Mouse (Mus musculus): ENCODE data around the gene Nacc1.
"Not testable (repeated sequence)": the region's sequence is repeated elsewhere in the genome, so short reads cannot be mapped to it uniquely, and the experiment has no call there.

The Nacc1 gene

DNA sequence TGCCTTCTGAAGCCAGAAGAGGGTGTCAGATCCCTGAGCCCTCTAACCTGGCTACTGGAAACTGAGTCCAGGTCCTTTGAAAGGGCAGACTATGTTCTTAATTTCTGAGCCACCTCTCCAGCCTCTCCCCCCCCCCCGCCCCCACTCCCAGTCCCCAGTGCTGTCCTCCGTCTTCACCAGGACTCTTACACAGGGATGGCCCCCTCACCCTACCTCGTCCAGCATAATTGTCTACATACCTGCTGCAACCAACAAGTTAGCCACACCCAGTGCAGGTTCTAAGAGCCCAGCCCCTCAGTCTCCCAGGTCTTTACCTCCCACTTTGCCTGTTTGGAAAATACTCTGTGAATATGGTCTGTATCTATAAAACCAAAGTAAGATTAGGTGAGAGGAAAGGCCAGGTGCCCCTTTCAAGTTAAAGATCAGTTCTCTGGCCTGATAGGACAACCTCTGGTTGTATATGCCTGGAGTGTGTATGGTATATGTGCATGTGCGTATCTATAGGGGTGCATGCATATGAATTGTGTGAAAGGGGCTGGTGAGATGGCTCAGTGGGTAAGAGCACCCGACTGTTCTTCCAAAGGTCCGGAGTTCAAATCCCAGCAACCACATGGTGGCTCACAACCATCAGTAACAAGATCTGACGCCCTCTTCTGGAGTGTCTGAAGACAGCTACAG, 46.9 kb downstream of the Nacc1 start:
- DNase-seq (ENCODE audit: low read depth, low spot score) = peak; percentile 25

DNA sequence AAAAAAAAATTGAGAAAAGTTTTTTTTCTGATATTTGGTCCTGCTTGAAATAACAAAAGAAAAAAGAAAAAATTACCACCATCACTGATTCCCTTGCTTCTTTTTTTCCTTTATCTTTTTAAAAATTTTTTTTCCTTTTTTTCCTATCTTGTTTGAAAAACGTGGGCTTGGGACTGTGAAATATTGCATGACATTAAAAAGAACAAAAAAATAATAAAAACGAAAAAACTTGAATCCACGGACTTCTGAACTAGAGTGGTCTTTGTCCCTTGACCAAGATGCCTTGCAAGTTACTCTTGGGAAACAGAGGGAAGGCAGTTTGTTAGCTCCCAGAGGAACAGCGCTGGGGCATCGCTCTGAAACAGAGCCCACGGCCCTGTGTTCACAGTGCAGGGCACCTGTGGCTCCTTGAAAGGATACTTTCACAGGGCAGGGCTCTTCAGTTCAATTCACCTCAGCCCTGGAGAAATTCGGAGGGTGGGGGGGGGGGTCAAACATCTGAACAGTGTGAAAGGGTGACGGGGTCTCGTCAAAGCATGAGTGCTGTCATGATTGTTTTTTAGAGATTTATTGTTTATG, 47.6 kb downstream of the Nacc1 start:
- peak; percentile 20 for DNase-seq (ENCODE audit: low read depth, low spot score)

- DNase-seq (ENCODE audit: low read depth, low spot score) = peak; percentile 98
These were observed 48.3 kb downstream of the Nacc1 start for GRCm38 (mm10) chr8:84639162-84640009.

GRCm38 (mm10) chr8:84638555-84639161, 49.0 kb downstream of the Nacc1 start:
- DNase-seq (ENCODE audit: low read depth, low spot score) = peak; percentile 45

- DNase-seq (ENCODE audit: low read depth, low spot score) = peak; percentile 43
These were observed 49.6 kb downstream of the Nacc1 start for GRCm38 (mm10) chr8:84637946-84638554.

GRCm38 (mm10) chr8:84636051-84636691, 51.5 kb downstream of the Nacc1 start:
- no peak for DNase-seq (ENCODE audit: low read depth, low spot score)

GRCm38 (mm10) chr8:84635397-84636050, 52.1 kb downstream of the Nacc1 start:
- DNase-seq (ENCODE audit: low read depth, low spot score) = no peak

- no peak for DNase-seq (ENCODE audit: low read depth, low spot score)
These were observed 52.8 kb downstream of the Nacc1 start for GRCm38 (mm10) chr8:84634849-84635304.

DNA sequence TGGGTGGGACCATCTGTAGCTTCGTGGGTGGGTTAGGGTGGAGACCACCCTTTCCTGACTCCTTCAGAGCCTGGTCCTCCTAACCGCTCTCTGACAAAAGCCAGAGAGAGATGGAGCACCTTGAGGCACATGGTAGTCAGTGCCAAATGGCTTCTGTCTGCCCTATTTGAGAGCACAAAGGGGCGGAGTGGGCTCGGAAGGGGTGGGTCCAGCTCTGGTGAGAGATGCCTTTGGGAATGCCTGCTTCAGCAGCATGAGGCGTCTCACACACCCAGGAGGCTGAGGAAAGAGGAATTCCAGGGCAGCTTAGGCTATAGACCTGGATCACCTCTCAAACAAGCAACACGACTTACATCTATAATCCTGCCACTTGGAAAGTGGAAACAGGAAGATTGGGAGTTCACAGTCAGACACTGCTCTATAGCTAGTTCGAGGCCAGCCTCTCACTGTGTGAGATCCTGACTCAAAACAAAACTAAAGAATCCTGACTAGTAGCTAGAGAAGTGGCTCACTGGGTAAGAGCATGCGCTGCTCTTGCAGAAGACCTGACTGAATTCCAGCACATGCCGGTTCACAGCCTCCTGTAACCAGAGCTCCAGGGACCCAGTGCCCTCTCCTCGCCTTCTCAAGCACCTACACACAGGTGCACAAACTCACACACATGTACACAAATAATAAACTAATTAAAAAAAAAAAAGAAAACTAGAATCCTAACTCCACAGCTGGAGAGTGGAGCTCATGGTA, 53.6 kb downstream of the Nacc1 start:
- DNase-seq (ENCODE audit: low read depth, low spot score) = no peak

DNA sequence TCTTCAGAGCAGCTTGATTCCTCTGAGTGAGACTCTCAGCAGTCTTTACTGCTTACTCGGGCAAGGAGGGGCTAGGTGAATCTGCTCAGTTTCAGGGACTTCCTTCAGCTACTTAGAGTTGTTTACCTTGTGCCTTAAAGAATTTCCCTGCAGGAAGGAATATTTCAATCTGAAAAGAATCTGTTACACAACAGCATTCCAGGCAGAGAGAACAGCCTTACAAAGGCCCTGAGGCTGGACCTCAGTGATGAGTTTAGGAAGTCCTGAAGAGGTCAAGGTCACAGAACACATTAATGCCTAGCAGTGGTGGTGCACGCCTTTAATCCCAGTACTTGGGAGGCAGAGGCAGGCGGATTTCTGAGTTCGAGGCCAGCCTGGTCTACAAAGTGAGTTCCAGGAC, 55.8 kb downstream of the Nacc1 start:
- no peak for DNase-seq (ENCODE audit: low read depth, low spot score)

DNA sequence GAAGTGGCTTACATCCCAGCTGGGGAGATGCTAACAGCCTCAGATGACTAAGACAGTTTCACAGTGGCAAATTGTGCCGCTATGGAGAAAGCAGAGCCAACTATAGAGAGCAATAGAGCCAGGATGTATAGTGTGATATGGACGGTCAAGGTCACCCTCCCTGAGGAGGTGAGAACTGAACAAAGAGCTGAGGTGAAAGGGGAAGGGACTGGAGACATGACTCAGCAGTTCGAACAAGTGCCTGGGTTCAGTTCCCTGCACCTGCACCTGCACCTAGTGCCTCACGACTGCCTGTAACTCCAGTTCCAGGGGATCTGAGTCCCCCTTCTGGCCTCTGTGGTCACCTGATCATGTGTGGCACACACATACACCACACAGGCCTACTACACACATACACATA, 57.5 kb downstream of the Nacc1 start:
- no peak for DNase-seq (ENCODE audit: low read depth, low spot score)

DNA sequence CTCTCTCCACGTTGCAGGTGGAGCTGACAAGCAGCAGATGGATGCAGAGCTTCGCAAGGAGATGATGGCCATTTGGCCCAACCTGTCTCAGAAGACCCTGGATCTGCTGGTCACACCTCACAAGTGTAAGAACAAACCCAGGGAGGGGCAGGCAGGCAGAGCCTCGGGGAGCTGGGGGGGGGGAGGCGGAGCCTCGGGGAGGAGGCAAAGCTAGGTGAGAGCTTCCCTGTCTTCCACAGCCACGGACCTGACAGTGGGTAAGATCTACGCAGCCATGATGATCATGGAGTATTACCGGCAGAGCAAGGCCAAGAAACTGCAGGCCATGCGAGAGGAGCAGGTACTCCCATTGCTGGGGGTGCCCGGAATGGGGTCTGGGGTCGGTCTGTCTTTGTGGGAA, 58.1 kb downstream of the Nacc1 start:
- DNase-seq (ENCODE audit: low read depth, low spot score) = no peak

- not testable (repeated sequence) for DNase-seq (ENCODE audit: low read depth, low spot score)
These were observed 64.2 kb downstream of the Nacc1 start for GRCm38 (mm10) chr8:84623425-84623824.

DNA sequence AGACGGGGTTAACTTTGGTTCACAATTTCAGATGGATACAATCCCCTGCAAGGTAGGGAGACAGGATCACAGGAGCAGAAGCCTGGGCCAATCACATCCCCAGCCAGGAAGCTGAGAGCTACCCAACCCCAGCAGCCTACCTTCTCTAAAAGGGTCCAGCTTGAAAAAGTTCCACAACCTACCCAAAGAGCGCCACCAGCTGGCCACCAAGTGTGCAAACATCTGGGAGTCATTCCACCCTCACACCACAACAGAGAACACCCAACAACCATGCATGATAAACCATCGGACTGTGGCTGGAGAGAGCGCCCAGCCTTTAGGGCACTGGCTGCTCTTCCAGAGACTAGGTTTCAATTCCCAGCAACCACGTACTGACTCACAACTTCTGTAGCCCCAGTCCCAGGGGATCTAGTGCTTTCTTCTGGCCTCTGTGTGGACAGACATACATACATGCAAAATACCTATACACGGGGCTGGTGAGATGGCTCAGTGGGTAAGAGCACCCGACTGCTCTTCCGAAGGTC, 66.5 kb downstream of the Nacc1 start:
- DNase-seq (ENCODE audit: low read depth, low spot score) = peak; percentile 31

All from CD4-positive, CD25-positive, alpha-beta regulatory T cell, adult 2 months (primary cell).